Mouse (Mus musculus) left cerebral cortex, adult 2 months (tissue): ENCODE results near the gene Zkscan1. TPM values are rescaled to one million over a fixed set of nuclear protein-coding genes. Genes with fewer than 3 reads are reported as not detected.
A peak's percentile ranks its signal among the peaks of the same experiment; 100 is the strongest.
"Not testable (repeated sequence)": the region's sequence is repeated elsewhere in the genome, so short reads cannot be mapped to it uniquely, and the experiment has no call there.

Source experiments
- DNase-seq, 2 experiments: peaks; one replicate each; pipeline ENCODE4 v3.0.0; 2021 to 2022; ENCODE audit warnings: low spot score in 2 of 2, mixed read lengths in 1 of 2; ENCODE audit errors: extremely low spot score in 1 of 2
- H3K27ac ChIP-seq: fragments of 200-600 bp; 2 replicates; pipeline ENCODE4 v1.8.1; 2022
- H3K4me3 ChIP-seq: fragments of 200-600 bp; 2 replicates; pipeline ENCODE4 v1.8.1; 2022
- CTCF ChIP-seq: fragments of 200-600 bp; IDR thresholded peaks from 2 replicates; pipeline ENCODE4 v1.8.1; 2022; ENCODE audit warnings: antibody characterized with exemption, mild to moderate bottlenecking, moderate library complexity
- intact Hi-C: fragments of 180-260 bp; cut with DNase I; formaldehyde crosslinking; loops from one replicate; pipeline ENCODE4 v1.15.1; 2025
- total RNA-seq, 2 experiments: library from RNA; stranded (reverse); gene quantifications; 2 replicates each; pipeline ENCODE4 v1.2.3; 2021

The Zkscan1 gene
- total RNA-seq, 2 experiments from 2014 or later: 39.1 to 42.2 TPM

GRCm38 (mm10) chr5:138088366-138088765 is 3.5 kb downstream of the Zkscan1 start:
- no peak overlapping the region for H3K4me3 ChIP-seq
- TF ChIP-seq CTCF: no peak
- H3K27ac ChIP-seq: no peak overlapping the region
- no peak for DNase-seq
- intact Hi-C loops: loop anchor here (5.0 kb wide), 1 partner anchor 164 kb away; no protein-coding TSS in a partner anchor

- TF ChIP-seq CTCF: no peak
Observed at GRCm38 (mm10) chr5:138089108-138089551, 4.2 kb downstream of the Zkscan1 start.

GRCm38 (mm10) chr5:138090271-138090670 is 5.4 kb downstream of the Zkscan1 start:
- DNase-seq: no peak
- intact Hi-C loops: loop anchor here (10.0 kb wide), 1 partner anchor 295 kb away; no protein-coding TSS in a partner anchor

More at GRCm38 (mm10) chr5:138089108-138089551, 4.2 kb downstream of the Zkscan1 start:
- intact Hi-C loops: loop anchor here (5.0 kb wide), 1 partner anchor 163 kb away; no protein-coding TSS in a partner anchor
- no peak for DNase-seq
- no peak overlapping the region for H3K27ac ChIP-seq
- H3K4me3 ChIP-seq: no peak overlapping the region

GRCm38 (mm10) chr5:138090737-138091136 is 5.9 kb downstream of the Zkscan1 start:
- no peak for DNase-seq
- intact Hi-C loops: loop anchor here (10.0 kb wide), 1 partner anchor 296 kb away; no protein-coding TSS in a partner anchor
- no peak for TF ChIP-seq CTCF
- H3K4me3 ChIP-seq: no peak overlapping the region
- no peak overlapping the region for H3K27ac ChIP-seq

More at GRCm38 (mm10) chr5:138090271-138090670, 5.4 kb downstream of the Zkscan1 start:
- TF ChIP-seq CTCF: peak; percentile 50
- H3K27ac ChIP-seq: no peak overlapping the region
- H3K4me3 ChIP-seq: no peak overlapping the region

- intact Hi-C loops: loop anchor here (10.0 kb wide), 1 partner anchor 298 kb away; no protein-coding TSS in a partner anchor
- Histone ChIP-seq H3K27ac (no peak overlapping the region), H3K4me3 (no peak overlapping the region)
- no peak for TF ChIP-seq CTCF
- no peak for DNase-seq
Observed at GRCm38 (mm10) chr5:138092771-138093170, 7.9 kb downstream of the Zkscan1 start.

- no peak overlapping the region for H3K4me3 ChIP-seq
- intact Hi-C loops: loop anchor here (10.0 kb wide), 1 partner anchor 300 kb away; no protein-coding TSS in a partner anchor
- no peak for DNase-seq
- no peak for TF ChIP-seq CTCF
- H3K27ac ChIP-seq: no peak overlapping the region
Observed at GRCm38 (mm10) chr5:138094474-138094873, 9.6 kb downstream of the Zkscan1 start.

GRCm38 (mm10) chr5:138104976-138105375 is 20.1 kb downstream of the Zkscan1 start:
- H3K27ac ChIP-seq: no peak overlapping the region
- intact Hi-C loops: no loop called here
- no peak for DNase-seq
- H3K4me3 ChIP-seq: no peak overlapping the region
- TF ChIP-seq CTCF: no peak

GRCm38 (mm10) chr5:138107130-138107529 is 22.2 kb downstream of the Zkscan1 start:
- TF ChIP-seq CTCF: no peak
- intact Hi-C loops: no loop called here
- DNase-seq: no peak
- Histone ChIP-seq H3K4me3 (no peak overlapping the region), H3K27ac (no peak overlapping the region)

- DNase-seq, H3K4me3 ChIP-seq, H3K27ac ChIP-seq: not testable (repeated sequence)
- TF ChIP-seq CTCF: peak; percentile 6
- intact Hi-C loops: loop anchor here (10.0 kb wide), 1 partner anchor 325 kb away; the partner anchor contains the start of genes Mepce and Zcwpw1
Observed at GRCm38 (mm10) chr5:138109847-138110396, 25.0 kb downstream of the Zkscan1 start.

GRCm38 (mm10) chr5:138116255-138117198 is 31.6 kb downstream of the Zkscan1 start, which contains the start of gene Zscan21:
Gene Zscan21, plus strand, starts transcription at chr5:138116903.
- DNase-seq: peak; percentile 88 to 89
- peak; percentile 14; the same call in 1 of the 2 replicates for TF ChIP-seq CTCF
- intact Hi-C loops: loop anchor here (1.0 to 10.0 kb wide), 2 partner anchors 39 to 332 kb away; partner anchors contain the start of genes Mepce, Zcwpw1 and Zfp113
- H3K4me3 ChIP-seq: peak within 1 kb of the TSS; percentile 79
- H3K27ac ChIP-seq: peak within 1 kb of the TSS; percentile 90

- intact Hi-C loops: loop anchor here (1.0 to 10.0 kb wide), 2 partner anchors 38 to 333 kb away; partner anchors contain the start of genes Mepce, Zcwpw1 and Zfp113
- peak overlapping the region; percentile 90 for H3K27ac ChIP-seq
- peak overlapping the region; percentile 79 for H3K4me3 ChIP-seq
- TF ChIP-seq CTCF: no peak
- DNase-seq: no peak
Observed at GRCm38 (mm10) chr5:138117199-138118015, 32.5 kb downstream of the Zkscan1 start.
